Mouse (Mus musculus) stomach, postnatal 0 days (tissue): ENCODE measurements around the gene Hcn4.

Experiments used
- CTCF ChIP-seq: IDR thresholded peaks from 2 replicates; pipeline ENCODE4 v1.5.1; 2016; ENCODE audit warnings: antibody characterized with exemption, low read depth, mild to moderate bottlenecking, moderate library complexity
- EP300 ChIP-seq: optimal IDR thresholded peaks from 2 replicates; pipeline ENCODE3; 2016; ENCODE audit warnings: antibody characterized with exemption

- no peak for TF ChIP-seq CTCF
- TF ChIP-seq EP300, result no peak
Observed at GRCm38 (mm10) chr9:58823139-58823917, at the start of gene Hcn4.
